Comparison of ENCODE assay signal across 14 mouse cellular contexts in the genomic region with DNA sequence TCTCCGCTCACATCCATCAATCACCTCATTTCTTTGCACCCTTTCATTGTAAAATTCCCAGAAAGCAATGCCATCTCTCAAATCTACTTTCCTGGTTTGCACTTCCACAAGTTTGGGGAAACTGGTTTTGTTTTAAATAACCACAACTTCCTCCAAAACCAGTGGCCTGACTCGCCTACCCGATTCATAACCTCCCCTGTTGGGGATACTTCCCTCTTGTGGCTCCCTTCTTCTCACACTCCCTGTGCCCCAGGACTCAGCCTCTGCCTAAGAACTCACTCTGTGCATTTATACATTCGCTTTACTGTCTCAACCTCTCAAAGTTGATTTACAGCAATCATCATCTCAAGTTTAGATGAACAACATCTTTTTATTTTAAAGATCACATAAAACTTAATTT.
"Had no signal": no experiment of that assay in that cellular context is flagged by ENCODE, and none has a peak within 500 bp of the region (broad histone marks: within the 10 kb centered on the region; RNA-seq: fewer than 3 reads in every experiment).

No protein-coding gene starts in this region.

- H3K4me3 ChIP-seq: kidney, embryonic 15.5 days; limb, embryonic 12.5 days; liver, embryonic 15.5 days; midbrain, embryonic 15.5 days had no signal

- H3K4me1 ChIP-seq: midbrain, embryonic 15.5 days had no signal

- H3K9me3 ChIP-seq: kidney, embryonic 15.5 days; limb, embryonic 12.5 days; liver, embryonic 15.5 days; midbrain, embryonic 15.5 days had no signal

- H3K36me3 ChIP-seq: kidney, embryonic 15.5 days; limb, embryonic 12.5 days; liver, embryonic 15.5 days; midbrain, embryonic 15.5 days had no signal

- H3K27me3 ChIP-seq: kidney, embryonic 15.5 days; limb, embryonic 12.5 days; liver, embryonic 15.5 days; midbrain, embryonic 15.5 days had no signal

- H3K9ac ChIP-seq: kidney, embryonic 15.5 days; limb, embryonic 12.5 days; liver, embryonic 15.5 days; midbrain, embryonic 15.5 days had no signal

- ATAC-seq: inflammation-experienced regulatory T-cells, adult 6 months; lung, postnatal 0 days; midbrain, embryonic 15.5 days had no signal

- H3K27ac ChIP-seq: kidney, embryonic 15.5 days; limb, embryonic 12.5 days; liver, embryonic 15.5 days; macrophage; midbrain, embryonic 15.5 days had no signal

- DNase-seq: kidney, adult 18-20 months; kidney, postnatal 14 days; lung, adult 2 months; right cerebral cortex, adult 18-20 months; right cerebral cortex, postnatal 25 days; thymus, postnatal 36 days had no signal

- H3K4me2 ChIP-seq: kidney, embryonic 15.5 days; limb, embryonic 12.5 days; liver, embryonic 11.5 days; midbrain, embryonic 15.5 days had no signal
